Mouse (Mus musculus) liver, embryonic 11.5 days (tissue): ENCODE data around the gene Naaladl2. TPM values are rescaled to one million over a fixed set of nuclear protein-coding genes. Genes with fewer than 3 reads are reported as not detected.

Experiments used
- ATAC-seq: fragments of 200-750 bp; cut with Nextera tagmentation; replicated peaks from 2 replicates; pipeline ENCODE4 v1.8.0; 2017; ENCODE audit warnings: moderate number of reproducible peaks, mild to moderate bottlenecking, moderate TSS enrichment, moderate library complexity; ENCODE audit not compliant: low FRiP score
- DNase-seq: peaks from one replicate; pipeline ENCODE4 v3.0.0-alpha.2; 2017; ENCODE audit warnings: low spot score
- H3K27ac ChIP-seq: fragments of 300-500 bp; sonication (generic); 2 replicates; pipeline ENCODE4 v1.5.1; 2014; ENCODE audit warnings: mild to moderate bottlenecking, low read depth, low read length, control low read depth
- H3K27me3 ChIP-seq: fragments of 300-500 bp; sonication (generic); replicated peaks from 2 replicates; pipeline ENCODE4 v1.6.1; 2014; ENCODE audit warnings: low read length, mixed read lengths; ENCODE audit not compliant: control insufficient read depth, insufficient read depth
- H3K36me3 ChIP-seq: fragments of 300-500 bp; sonication (generic); 2 replicates; pipeline ENCODE4 v1.6.1; 2014; ENCODE audit warnings: mild to moderate bottlenecking, low read length, moderate library complexity, mixed read lengths; ENCODE audit not compliant: control insufficient read depth, insufficient read depth
- H3K4me1 ChIP-seq: fragments of 300-500 bp; sonication (generic); replicated peaks from 2 replicates; pipeline ENCODE4 v1.6.1; 2014; ENCODE audit warnings: low read length, mixed read lengths; ENCODE audit not compliant: control insufficient read depth, insufficient read depth
- H3K4me2 ChIP-seq: fragments of 300-500 bp; sonication (generic); 2 replicates; pipeline ENCODE4 v1.6.1; 2014; ENCODE audit warnings: mild to moderate bottlenecking, control low read depth, moderate library complexity
- H3K4me3 ChIP-seq: fragments of 300-500 bp; sonication (generic); 2 replicates; pipeline ENCODE4 v1.5.1; 2014; ENCODE audit warnings: low read depth, low read length, control low read depth
- H3K9ac ChIP-seq: fragments of 300-500 bp; sonication (generic); 2 replicates; pipeline ENCODE4 v1.6.1; 2014; ENCODE audit warnings: low read depth, low read length, control low read depth
- H3K9me3 ChIP-seq: fragments of 300-500 bp; sonication (generic); 2 replicates; pipeline ENCODE4 v1.6.1; 2016; ENCODE audit warnings: low read length, inconsistent platforms, mixed read lengths; ENCODE audit not compliant: control insufficient read depth
- WGBS: fragments of 180-500 bp; shearing (Covaris S2); extraction: QIAGEN DNeasy Blood & Tissue Kit; methylation state at CpG from one replicate; pipeline ENCODE4 v1.1.7; 2014; 5-methylcytosine and 5-hydroxymethylcytosine counted together
- polyA plus RNA-seq: library from polyadenylated mRNA; unstranded; fragments of >200 nt; fragmentation: Nextera tagmentation; extraction: Ambion mirVana; gene quantifications from 2 replicates; pipeline ENCODE4 v1.2.1, GENCODE M21; 2014

Gene Naaladl2
- polyA plus RNA-seq, 1 experiment from 2014 or later, result 0.22 TPM

GRCm38 (mm10) chr3:23962961-23963621, 1181.0 kb downstream of the Naaladl2 start:
- H3K4me2 ChIP-seq, result no peak overlapping the region
- H3K9me3 ChIP-seq, result no peaks in the 10 kb centered on the region
- no peaks in the 10 kb centered on the region for H3K4me1 ChIP-seq
- H3K9ac ChIP-seq, result no peak overlapping the region
- no peak for ATAC-seq
- no peak overlapping the region for H3K27ac ChIP-seq
- H3K4me3 ChIP-seq, result no peak overlapping the region
- DNase-seq, result no peak
- no peaks in the 10 kb centered on the region for H3K27me3 ChIP-seq
- H3K36me3 ChIP-seq, result no peaks in the 10 kb centered on the region

- no peak for ATAC-seq
- no peaks in the 10 kb centered on the region for H3K27me3 ChIP-seq
- no peaks in the 10 kb centered on the region for H3K4me1 ChIP-seq
- 66% methylated on average over 2 of the region's 2 CpGs for WGBS
- DNase-seq, result no peak
- H3K9me3 ChIP-seq, result no peaks in the 10 kb centered on the region
- no peak overlapping the region for H3K4me3 ChIP-seq
- H3K27ac ChIP-seq, result no peak overlapping the region
- H3K9ac ChIP-seq, result no peak overlapping the region
- no peaks in the 10 kb centered on the region for H3K36me3 ChIP-seq
- no peak overlapping the region for H3K4me2 ChIP-seq
Observed at GRCm38 (mm10) chr3:23946182-23946581, 1197.9 kb downstream of the Naaladl2 start.

- DNase-seq, result no peak
- 77% methylated on average over 5 of the region's 5 CpGs for WGBS
- Histone ChIP-seq H3K27me3 (no peaks in the 10 kb centered on the region), H3K4me3 (no peak overlapping the region), H3K4me1 (no peaks in the 10 kb centered on the region), H3K9ac (no peak overlapping the region), H3K36me3 (no peaks in the 10 kb centered on the region), H3K4me2 (no peak overlapping the region), H3K27ac (no peak overlapping the region), H3K9me3 (no peaks in the 10 kb centered on the region)
- ATAC-seq, result no peak
Observed at GRCm38 (mm10) chr3:23937299-23937698, 1206.8 kb downstream of the Naaladl2 start.

- Histone ChIP-seq H3K27me3 (no peaks in the 10 kb centered on the region), H3K36me3 (no peaks in the 10 kb centered on the region), H3K4me3 (no peak overlapping the region), H3K4me2 (no peak overlapping the region), H3K4me1 (no peaks in the 10 kb centered on the region), H3K27ac (no peak overlapping the region), H3K9me3 (no peaks in the 10 kb centered on the region), H3K9ac (no peak overlapping the region)
- ATAC-seq (peak; percentile 82), DNase-seq (no peak)
- 67% methylated on average over 4 of the region's 4 CpGs for WGBS
Observed at GRCm38 (mm10) chr3:23928097-23928496, 1216.0 kb downstream of the Naaladl2 start.

- WGBS, result 71% methylated on average over 1 of the region's 1 CpGs
- Histone ChIP-seq H3K27ac (no peak overlapping the region), H3K4me1 (no peaks in the 10 kb centered on the region), H3K4me3 (no peak overlapping the region), H3K27me3 (no peaks in the 10 kb centered on the region), H3K9ac (no peak overlapping the region), H3K4me2 (no peak overlapping the region), H3K36me3 (no peaks in the 10 kb centered on the region), H3K9me3 (no peaks in the 10 kb centered on the region)
- ATAC-seq (no peak), DNase-seq (no peak)
Observed at GRCm38 (mm10) chr3:23907682-23908081, 1236.4 kb downstream of the Naaladl2 start.

DNA sequence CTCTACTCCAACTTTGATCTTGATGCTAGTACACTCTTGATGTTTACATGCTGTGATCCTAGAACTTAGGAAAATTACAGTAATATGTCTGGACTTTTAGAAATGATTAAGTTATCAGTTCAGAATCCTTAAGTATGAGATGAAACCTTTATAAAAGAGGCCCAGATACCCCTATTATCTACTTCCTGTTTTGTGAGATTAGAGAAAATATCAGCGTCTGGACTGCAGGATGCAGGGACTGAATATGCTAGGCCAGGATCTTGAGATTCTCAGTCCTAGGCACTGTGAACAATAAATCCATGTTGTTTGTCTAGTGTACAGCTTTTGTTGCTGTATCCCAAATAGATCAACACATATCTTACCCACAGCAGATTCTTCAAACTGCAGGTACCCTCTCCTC, 1278.4 kb downstream of the Naaladl2 start:
- ATAC-seq (no peak), DNase-seq (no peak)
- Histone ChIP-seq H3K36me3 (no peaks in the 10 kb centered on the region), H3K9ac (no peak overlapping the region), H3K4me3 (no peak overlapping the region), H3K9me3 (no peaks in the 10 kb centered on the region), H3K4me2 (no peak overlapping the region), H3K4me1 (no peaks in the 10 kb centered on the region), H3K27ac (no peak overlapping the region), H3K27me3 (no peaks in the 10 kb centered on the region)
- WGBS, result 73% methylated on average over 1 of the region's 1 CpGs

GRCm38 (mm10) chr3:23857275-23857674, 1286.8 kb downstream of the Naaladl2 start:
- no peaks in the 10 kb centered on the region for H3K36me3 ChIP-seq
- no peak for DNase-seq
- no peak for ATAC-seq
- H3K27me3 ChIP-seq, result no peaks in the 10 kb centered on the region
- H3K9me3 ChIP-seq, result no peaks in the 10 kb centered on the region
- H3K4me2 ChIP-seq, result no peak overlapping the region
- no peaks in the 10 kb centered on the region for H3K4me1 ChIP-seq
- no peak overlapping the region for H3K9ac ChIP-seq
- no peak overlapping the region for H3K4me3 ChIP-seq
- WGBS, result 55% methylated on average over 1 of the region's 1 CpGs
- H3K27ac ChIP-seq, result no peak overlapping the region

GRCm38 (mm10) chr3:23817585-23817984, 1326.5 kb downstream of the Naaladl2 start:
- Histone ChIP-seq H3K9me3 (no peaks in the 10 kb centered on the region; the same call in 1 of the 2 replicates), H3K36me3 (no peaks in the 10 kb centered on the region), H3K4me2 (no peak overlapping the region), H3K4me1 (no peaks in the 10 kb centered on the region), H3K9ac (no peak overlapping the region), H3K4me3 (no peak overlapping the region), H3K27me3 (no peaks in the 10 kb centered on the region), H3K27ac (no peak overlapping the region)
- no peak for ATAC-seq
- DNase-seq, result no peak

- WGBS, result 93% methylated on average over 1 of the region's 1 CpGs
- H3K27me3 ChIP-seq, result no peaks in the 10 kb centered on the region
- ATAC-seq (no peak), DNase-seq (no peak)
- H3K4me2 ChIP-seq, result no peak overlapping the region
- H3K9ac ChIP-seq, result no peak overlapping the region
- H3K4me3 ChIP-seq, result no peak overlapping the region
- H3K9me3 ChIP-seq, result no peaks in the 10 kb centered on the region
- no peaks in the 10 kb centered on the region for H3K4me1 ChIP-seq
- H3K27ac ChIP-seq, result no peak overlapping the region
- H3K36me3 ChIP-seq, result no peaks in the 10 kb centered on the region
Observed at GRCm38 (mm10) chr3:23758746-23759145, 1385.3 kb downstream of the Naaladl2 start.
